Mouse (Mus musculus) erythroblast, adult 5-6 weeks (primary cell): Measurements from ENCODE around the gene Phldb2. TPM values are rescaled to one million over a fixed set of nuclear protein-coding genes. Genes with fewer than 3 reads are reported as not detected.

Source experiments
- ATAC-seq: replicated peaks from 2 replicates; pipeline ENCODE4 v1.8.0; 2016; ENCODE audit warnings: moderate number of reproducible peaks, mild to moderate bottlenecking, moderate TSS enrichment, inconsistent platforms; ENCODE audit not compliant: poor library complexity, low FRiP score, severe bottlenecking
- total RNA-seq, 2 experiments: library from RNA; stranded (forward) in 1 of 2; stranded (reverse) in 1 of 2; fragments of 150-400 nt in 1 of 2; fragments of 200-764, 138-1000 nt in 1 of 2; gene quantifications; 2 replicates each; pipeline versions ENCODE4 v1.2.3 to v1.2.4; 2015 to 2017; ENCODE audit warnings: low replicate concordance in 2 of 2

Phldb2 gene
- total RNA-seq, 2 experiments from 2014 or later, result 0.26 TPM; not detected in 1

DNA sequence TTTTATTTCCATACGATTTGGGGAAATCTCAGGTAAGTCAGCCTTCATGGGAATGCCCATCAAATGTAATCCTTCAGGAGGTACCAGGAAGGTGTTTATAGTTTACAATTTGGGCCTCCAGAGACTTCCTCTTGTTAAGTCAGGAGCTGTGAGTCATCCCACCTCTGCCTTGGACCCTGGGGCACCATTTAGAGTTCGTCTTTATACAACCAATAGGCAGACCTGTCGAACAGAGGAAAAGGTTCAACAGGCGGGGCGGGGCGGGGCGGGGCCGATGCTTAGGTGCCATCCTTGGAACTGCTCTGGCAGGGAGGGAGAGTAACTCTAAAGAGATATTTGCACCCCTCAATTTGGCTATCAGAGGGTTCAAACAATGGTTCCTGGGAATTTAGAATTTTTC is 49.8 kb downstream of the Phldb2 start:
- no peak for ATAC-seq

DNA sequence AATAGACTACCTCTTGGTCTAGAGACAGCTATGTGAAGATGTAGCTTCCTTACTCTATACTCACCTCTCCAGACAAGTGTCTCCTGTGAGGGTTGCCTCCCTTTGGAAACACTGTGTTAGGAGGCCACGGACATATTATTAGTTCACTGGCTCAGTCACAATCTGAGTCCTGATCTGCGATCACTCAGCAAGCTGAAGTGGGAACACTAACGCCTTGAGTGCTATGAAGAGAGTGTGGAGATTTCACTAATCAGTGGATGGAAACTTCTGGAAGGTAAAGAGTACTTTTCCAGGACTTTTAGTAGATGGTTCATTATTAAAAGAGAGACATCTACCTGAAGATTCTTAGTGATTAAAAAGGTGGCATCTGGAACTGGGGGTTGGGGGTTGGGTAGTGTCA is 54.9 kb downstream of the Phldb2 start:
- no peak for ATAC-seq

DNA sequence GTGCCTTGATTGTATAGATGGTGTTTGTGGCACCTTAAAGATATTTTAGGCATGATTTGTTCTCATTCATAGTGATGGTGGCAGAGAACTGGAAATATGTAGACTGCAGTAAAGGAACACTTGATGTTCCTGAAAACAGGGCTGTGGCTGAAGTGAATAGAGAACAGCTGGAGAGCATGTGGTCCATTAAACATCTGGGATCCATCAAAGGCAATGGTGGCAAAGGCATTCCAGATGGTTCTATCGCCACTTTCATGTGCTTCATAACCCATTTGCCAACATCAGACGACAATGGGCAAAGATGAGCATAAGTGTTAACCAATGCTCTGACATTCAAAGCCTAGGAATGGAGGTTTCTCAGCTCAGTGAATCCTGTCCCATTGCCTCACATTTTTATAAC is 56.8 kb downstream of the Phldb2 start:
- ATAC-seq, result no peak

DNA sequence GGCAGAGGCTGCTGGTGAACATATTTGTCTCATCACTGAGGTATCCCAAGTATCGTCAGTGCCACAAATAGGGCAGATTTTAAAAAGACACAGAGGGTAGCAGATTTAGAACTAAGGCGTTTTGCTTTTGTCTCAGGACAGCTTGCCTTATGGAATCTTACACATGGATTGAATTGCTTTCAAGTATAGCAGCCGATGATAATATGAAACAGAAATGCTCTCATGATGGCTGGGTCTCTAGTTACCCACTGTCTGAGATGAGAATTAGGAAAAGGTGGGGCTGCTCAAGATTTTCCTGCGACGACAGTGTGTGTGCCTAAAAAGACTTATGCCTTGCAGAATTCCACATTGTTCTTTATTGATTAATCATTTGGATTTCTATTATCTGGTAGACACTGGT is 58.4 kb downstream of the Phldb2 start:
- ATAC-seq, result no peak

DNA sequence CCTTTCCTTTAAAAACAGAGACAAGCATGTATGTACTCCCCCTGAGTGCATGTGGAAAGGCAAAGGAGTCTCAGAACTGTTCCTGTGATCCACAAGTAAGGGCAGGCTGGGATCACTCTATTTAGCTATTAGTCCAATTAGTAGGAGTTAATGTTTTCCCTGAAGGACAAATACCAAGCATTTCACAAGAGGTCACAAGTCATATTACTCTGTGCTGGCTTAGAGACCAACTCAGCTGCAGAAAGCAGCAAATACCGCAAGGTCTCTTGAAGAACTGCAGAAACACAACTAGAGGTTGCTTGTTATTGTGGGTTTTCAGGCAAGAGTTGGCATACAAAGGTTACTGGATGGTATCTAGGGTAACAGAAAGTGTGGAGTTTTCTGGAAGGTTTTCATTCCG is 59.6 kb downstream of the Phldb2 start:
- ATAC-seq, result no peak

GRCm38 (mm10) chr16:45892928-45893327 is 60.5 kb downstream of the Phldb2 start:
- no peak for ATAC-seq

GRCm38 (mm10) chr16:45890471-45891200 is 62.8 kb downstream of the Phldb2 start:
- ATAC-seq, result no peak

- no peak for ATAC-seq
Observed at GRCm38 (mm10) chr16:45889636-45890035, 63.8 kb downstream of the Phldb2 start.

GRCm38 (mm10) chr16:45886599-45886998 is 66.8 kb downstream of the Phldb2 start:
- no peak for ATAC-seq

- no peak for ATAC-seq
Observed at GRCm38 (mm10) chr16:45884194-45884593, 69.2 kb downstream of the Phldb2 start.

GRCm38 (mm10) chr16:45881177-45881832 is 72.1 kb downstream of the Phldb2 start:
- ATAC-seq, result no peak

GRCm38 (mm10) chr16:45880101-45880751 is 73.2 kb downstream of the Phldb2 start:
- no peak for ATAC-seq

- ATAC-seq, result no peak
Observed at GRCm38 (mm10) chr16:45877739-45878138, 75.7 kb downstream of the Phldb2 start.

DNA sequence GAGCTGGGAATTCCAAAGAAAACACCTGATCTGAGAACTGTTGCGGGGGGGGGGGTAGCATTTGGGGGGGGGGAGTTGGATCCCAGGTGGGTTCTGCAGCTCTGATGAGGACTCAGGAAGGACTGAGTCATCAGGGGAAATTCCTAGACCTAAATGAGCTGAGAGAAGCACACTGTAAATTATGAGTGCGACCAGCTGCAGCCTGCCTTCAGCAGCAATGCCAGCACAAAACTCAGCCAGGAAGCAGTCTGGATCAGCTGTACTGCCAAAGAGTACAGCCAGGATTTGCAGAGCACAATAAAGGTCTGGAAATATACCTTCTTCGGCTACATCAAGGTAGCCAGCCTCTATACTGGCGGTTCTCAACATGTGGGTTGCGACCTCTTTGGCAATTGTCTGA is 76.2 kb downstream of the Phldb2 start:
- ATAC-seq, result no peak

DNA sequence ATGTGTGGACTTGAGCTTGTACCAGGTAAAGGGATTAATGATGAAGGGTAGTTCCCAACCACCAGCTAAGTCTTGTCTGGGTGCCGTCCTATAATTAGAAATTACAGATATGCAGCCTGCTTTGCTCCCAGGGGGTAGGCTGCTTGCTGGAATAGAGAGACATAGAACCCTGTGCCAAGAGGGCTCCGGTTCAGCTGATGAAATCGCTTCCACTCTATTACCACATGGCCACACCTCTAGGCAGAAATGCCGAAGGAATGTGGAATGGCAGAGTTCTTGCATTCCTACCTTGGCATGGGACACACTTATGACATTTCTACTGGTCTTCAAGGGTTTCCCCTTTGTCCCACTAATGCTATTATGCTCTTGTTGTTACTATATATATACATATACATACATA is 80.0 kb downstream of the Phldb2 start:
- no peak for ATAC-seq

DNA sequence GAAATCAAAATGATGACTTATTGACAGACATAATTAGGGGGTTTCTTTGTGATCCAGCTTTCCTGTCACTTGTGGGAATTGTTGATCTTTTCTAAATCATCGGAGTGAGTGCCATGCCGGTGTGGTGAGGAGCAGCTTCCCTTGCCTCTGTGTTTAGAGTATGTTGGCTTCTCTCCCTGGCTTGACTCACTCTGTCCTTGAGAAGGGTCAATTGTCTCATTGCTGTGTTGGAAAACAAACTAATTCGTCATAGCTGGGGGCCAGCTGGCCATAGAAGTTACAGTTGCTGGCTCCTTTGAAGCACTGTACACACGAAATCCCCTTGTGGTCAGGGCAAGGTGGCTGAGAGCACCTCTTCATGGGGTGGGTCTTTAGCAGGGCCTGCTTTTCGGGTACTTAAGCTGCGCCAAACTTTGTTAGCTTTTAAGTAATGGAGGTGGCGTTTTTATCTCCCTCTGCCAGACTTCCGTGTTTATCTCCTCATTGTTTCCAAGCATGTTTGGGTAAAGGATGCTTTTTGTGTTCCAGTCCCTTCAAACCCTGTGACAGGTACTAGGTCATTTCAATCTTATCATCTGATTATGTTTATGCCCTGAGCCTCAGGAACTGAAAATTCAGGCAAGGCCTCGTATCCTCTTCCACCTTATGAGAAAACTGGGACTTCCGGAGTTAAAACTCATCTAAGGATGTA is 82.0 kb downstream of the Phldb2 start:
- ATAC-seq, result no peak

- no peak for ATAC-seq
Observed at GRCm38 (mm10) chr16:45870651-45871050, 82.7 kb downstream of the Phldb2 start.

- ATAC-seq, result no peak
Observed at GRCm38 (mm10) chr16:45869044-45869443, 84.4 kb downstream of the Phldb2 start.

DNA sequence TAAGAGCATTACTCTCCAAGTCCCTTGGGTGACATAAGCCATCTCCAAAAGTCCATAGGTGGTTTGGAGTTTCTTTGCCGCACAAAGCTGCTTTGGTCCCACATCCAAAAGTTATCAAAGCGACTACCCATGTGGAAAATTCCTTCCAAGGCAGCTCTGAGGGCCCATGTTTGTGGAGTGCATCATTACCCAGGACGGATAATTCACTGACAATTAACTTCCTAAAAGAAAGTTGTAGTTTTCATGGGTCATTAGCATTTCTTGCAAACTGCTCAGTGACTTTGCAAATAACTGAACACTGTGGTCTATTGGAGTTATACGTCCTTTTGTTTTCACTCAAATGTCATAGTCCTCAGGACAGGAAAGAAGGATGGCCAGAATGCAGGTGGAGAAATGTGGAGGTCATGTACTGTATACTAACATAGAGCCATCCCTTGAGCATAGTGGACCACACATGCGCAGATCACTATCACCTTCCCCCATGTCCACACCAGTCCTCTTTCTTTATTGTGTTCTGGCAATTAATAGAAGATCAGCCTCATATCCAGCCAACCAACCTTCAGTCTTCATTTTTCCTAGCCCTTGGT is 96.0 kb downstream of the Phldb2 start:
- ATAC-seq, result no peak

GRCm38 (mm10) chr16:45854499-45854898 is 98.9 kb downstream of the Phldb2 start:
- ATAC-seq, result no peak
